Mouse (Mus musculus) megakaryocyte-erythroid progenitor cell, adult 5-6 weeks (primary cell): Measurements from ENCODE around the gene Atp6v1g2. TPM values are rescaled to one million over a fixed set of nuclear protein-coding genes. Genes with fewer than 3 reads are reported as not detected.
A peak's percentile ranks its signal among the peaks of the same experiment; 100 is the strongest.

ENCODE experiments used
- ATAC-seq: replicated peaks from 2 replicates; pipeline ENCODE4 v1.8.0; 2016; ENCODE audit warnings: mild to moderate bottlenecking, inconsistent platforms; ENCODE audit not compliant: severe bottlenecking, poor library complexity, low FRiP score, low TSS enrichment
- total RNA-seq, 2 experiments: library from RNA; stranded (forward) in 1 of 2; stranded (reverse) in 1 of 2; fragments of 200-1000, 215-1000 nt in 1 of 2; fragments of >200 nt in 1 of 2; fragmentation: Nextera tagmentation in 1 of 2; gene quantifications; 2 replicates each; pipeline ENCODE4 v1.2.3; 2014 to 2017

Gene Atp6v1g2
- total RNA-seq, 2 experiments from 2014 or later, result 0.99 to 4.5 TPM

GRCm38 (mm10) chr17:35272249-35272648 is 38.8 kb downstream of the Atp6v1g2 start:
- no peak for ATAC-seq

- peak; percentile 65 for ATAC-seq
Measured at GRCm38 (mm10) chr17:35274770-35275169, 41.3 kb downstream of the Atp6v1g2 start.

GRCm38 (mm10) chr17:35276304-35276864 is 42.9 kb downstream of the Atp6v1g2 start:
- ATAC-seq, result no peak

GRCm38 (mm10) chr17:35278049-35278448 is 44.6 kb downstream of the Atp6v1g2 start:
- no peak for ATAC-seq

GRCm38 (mm10) chr17:35278957-35279688 is 45.7 kb downstream of the Atp6v1g2 start:
- no peak for ATAC-seq

- ATAC-seq, result no peak
Measured at GRCm38 (mm10) chr17:35280276-35280675, 46.8 kb downstream of the Atp6v1g2 start.

DNA sequence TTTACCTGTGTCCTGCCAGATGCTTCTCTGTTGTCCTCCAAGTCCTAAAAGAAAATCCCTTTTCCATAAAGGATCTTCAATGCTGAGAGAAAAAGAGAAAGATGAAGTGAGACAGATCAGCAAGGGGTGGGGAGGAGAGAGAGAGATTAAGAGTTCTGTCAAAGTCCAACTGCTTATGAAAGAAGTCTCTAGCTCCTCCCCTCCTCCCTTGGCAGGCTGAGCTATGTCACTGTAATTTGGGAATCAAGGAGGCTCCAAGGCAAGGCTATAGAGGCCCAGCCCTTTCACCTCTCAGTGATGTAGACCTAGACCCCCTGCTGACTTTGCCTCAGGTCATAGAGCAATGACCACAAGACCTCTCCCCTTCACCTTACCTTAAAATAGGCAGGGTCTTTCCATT is 52.0 kb downstream of the Atp6v1g2 start:
- no peak for ATAC-seq

Other genes starting within 250 kb of the Atp6v1g2 start
Only the 30 nearest of the 35 such genes appear.
- 10.0 and 10.6 TPM in 2 replicates for gene Msh5, start 186.9 kb upstream of the Atp6v1g2 start, total RNA-seq (2014; fragmentation: Nextera tagmentation)
- 2.4 and 3.1 TPM in 2 replicates for gene Msh5, start 186.9 kb upstream of the Atp6v1g2 start, total RNA-seq (2017)
- gene Clic1, start 183.7 kb upstream of the Atp6v1g2 start, total RNA-seq (2014; fragmentation: Nextera tagmentation), result 126 and 137 TPM in 2 replicates
- 137 and 183 TPM in 2 replicates for gene Clic1, start 183.7 kb upstream of the Atp6v1g2 start, total RNA-seq (2017)
- 2.7 and 7.6 TPM in 2 replicates for gene Ddah2, start 174.6 kb upstream of the Atp6v1g2 start, total RNA-seq (2014; fragmentation: Nextera tagmentation)
- 4.6 and 21.4 TPM in 2 replicates for gene Ddah2, start 174.6 kb upstream of the Atp6v1g2 start, total RNA-seq (2017)
- not detected in 2 replicates for gene Ly6g6c, start 168.3 kb upstream of the Atp6v1g2 start, total RNA-seq (2014; fragmentation: Nextera tagmentation)
- gene Ly6g6c, start 168.3 kb upstream of the Atp6v1g2 start, total RNA-seq (2017), result not detected in 2 replicates
- 0.32 TPM in 1 of 2 replicates, not detected in the other for gene Mpig6b, start 167.5 kb upstream of the Atp6v1g2 start, total RNA-seq (2014; fragmentation: Nextera tagmentation)
- not detected in 2 replicates for gene Mpig6b, start 167.5 kb upstream of the Atp6v1g2 start, total RNA-seq (2017)
- not detected in 2 replicates for gene Ly6g6e, start 156.8 kb upstream of the Atp6v1g2 start, total RNA-seq (2014; fragmentation: Nextera tagmentation)
- not detected in 2 replicates for gene Ly6g6e, start 156.8 kb upstream of the Atp6v1g2 start, total RNA-seq (2017)
- not detected in 2 replicates for gene Ly6g6d, start 155.6 kb upstream of the Atp6v1g2 start, total RNA-seq (2014; fragmentation: Nextera tagmentation)
- gene Ly6g6d, start 155.6 kb upstream of the Atp6v1g2 start, total RNA-seq (2017), result not detected in 2 replicates
- not detected in 2 replicates for gene Ly6g6f, start 148.1 kb upstream of the Atp6v1g2 start, total RNA-seq (2014; fragmentation: Nextera tagmentation)
- not detected in 2 replicates for gene Ly6g6f, start 148.1 kb upstream of the Atp6v1g2 start, total RNA-seq (2017)
- 62.9 and 76.7 TPM in 2 replicates for gene Abhd16a, start 144.4 kb upstream of the Atp6v1g2 start, total RNA-seq (2014; fragmentation: Nextera tagmentation)
- 38.5 and 46.7 TPM in 2 replicates for gene Abhd16a, start 144.4 kb upstream of the Atp6v1g2 start, total RNA-seq (2017)
- gene Ly6g5c, start 125.4 kb upstream of the Atp6v1g2 start, total RNA-seq (2014; fragmentation: Nextera tagmentation), result not detected in 2 replicates
- gene Ly6g5c, start 125.4 kb upstream of the Atp6v1g2 start, total RNA-seq (2017), result not detected in 2 replicates
- gene Ly6g5b, start 118.2 kb upstream of the Atp6v1g2 start, total RNA-seq (2014; fragmentation: Nextera tagmentation), result 0.42 and 1.1 TPM in 2 replicates
- 0.99 TPM in 1 of 2 replicates, not detected in the other for gene Ly6g5b, start 118.2 kb upstream of the Atp6v1g2 start, total RNA-seq (2017)
- 30.4 and 31.5 TPM in 2 replicates for gene Gpank1, start 112.2 kb upstream of the Atp6v1g2 start, total RNA-seq (2014; fragmentation: Nextera tagmentation)
- 36.2 and 37.7 TPM in 2 replicates for gene Gpank1, start 112.2 kb upstream of the Atp6v1g2 start, total RNA-seq (2017)
- 340 and 451 TPM in 2 replicates for gene Csnk2b, start 111.6 kb upstream of the Atp6v1g2 start, total RNA-seq (2014; fragmentation: Nextera tagmentation)
- gene Csnk2b, start 111.6 kb upstream of the Atp6v1g2 start, total RNA-seq (2017), result 319 and 482 TPM in 2 replicates
- gene D17H6S53E, start 107.3 kb upstream of the Atp6v1g2 start, total RNA-seq (2014; fragmentation: Nextera tagmentation), result 0.70 and 6.3 TPM in 2 replicates
- gene D17H6S53E, start 107.3 kb upstream of the Atp6v1g2 start, total RNA-seq (2017), result 4.4 and 9.0 TPM in 2 replicates
- gene Apom, start 101.6 kb upstream of the Atp6v1g2 start, total RNA-seq (2014; fragmentation: Nextera tagmentation), result not detected in 2 replicates
- not detected in 2 replicates for gene Apom, start 101.6 kb upstream of the Atp6v1g2 start, total RNA-seq (2017)
- 158 TPM in 2 replicates for gene Bag6, start 98.5 kb upstream of the Atp6v1g2 start, total RNA-seq (2014; fragmentation: Nextera tagmentation)
- 63.3 and 105 TPM in 2 replicates for gene Bag6, start 98.5 kb upstream of the Atp6v1g2 start, total RNA-seq (2017)
- gene Prrc2a, start 68.8 kb upstream of the Atp6v1g2 start, total RNA-seq (2014; fragmentation: Nextera tagmentation), result 392 and 430 TPM in 2 replicates
- 44.9 and 47.1 TPM in 2 replicates for gene Prrc2a, start 68.8 kb upstream of the Atp6v1g2 start, total RNA-seq (2017)
- gene Aif1, start 57.6 kb upstream of the Atp6v1g2 start, total RNA-seq (2014; fragmentation: Nextera tagmentation), result not detected in 2 replicates
- 7.4 TPM in 1 of 2 replicates, not detected in the other for gene Aif1, start 57.6 kb upstream of the Atp6v1g2 start, total RNA-seq (2017)
- gene Lst1, start 45.2 kb upstream of the Atp6v1g2 start, total RNA-seq (2014; fragmentation: Nextera tagmentation), result not detected in 2 replicates
- gene Lst1, start 45.2 kb upstream of the Atp6v1g2 start, total RNA-seq (2017), result 15.8 TPM in 1 of 2 replicates, not detected in the other
- gene Ltb, start 39.2 kb upstream of the Atp6v1g2 start, total RNA-seq (2014; fragmentation: Nextera tagmentation), result 5.5 and 12.6 TPM in 2 replicates
- 1.3 TPM in 1 of 2 replicates, not detected in the other for gene Ltb, start 39.2 kb upstream of the Atp6v1g2 start, total RNA-seq (2017)
- 1.8 TPM in 1 of 2 replicates, not detected in the other for gene Tnf, start 31.7 kb upstream of the Atp6v1g2 start, total RNA-seq (2014; fragmentation: Nextera tagmentation)
- 0.88 and 7.7 TPM in 2 replicates for gene Tnf, start 31.7 kb upstream of the Atp6v1g2 start, total RNA-seq (2017)
- 0.45 TPM in 1 of 2 replicates, not detected in the other for gene Lta, start 28.3 kb upstream of the Atp6v1g2 start, total RNA-seq (2014; fragmentation: Nextera tagmentation)
- gene Lta, start 28.3 kb upstream of the Atp6v1g2 start, total RNA-seq (2017), result not detected in 2 replicates
- not detected in 2 replicates for gene Gm16181, start 12.8 kb upstream of the Atp6v1g2 start, total RNA-seq (2014; fragmentation: Nextera tagmentation)
- not detected in 2 replicates for gene Gm16181, start 12.8 kb upstream of the Atp6v1g2 start, total RNA-seq (2017)
- gene Nfkbil1, start 2.1 kb downstream of the Atp6v1g2 start, total RNA-seq (2014; fragmentation: Nextera tagmentation), result 8.8 and 10.1 TPM in 2 replicates
- gene Nfkbil1, start 2.1 kb downstream of the Atp6v1g2 start, total RNA-seq (2017), result 3.5 and 10.1 TPM in 2 replicates
- 488 and 550 TPM in 2 replicates for gene Ddx39b, start 8.1 kb downstream of the Atp6v1g2 start, total RNA-seq (2014; fragmentation: Nextera tagmentation)
- 211 and 221 TPM in 2 replicates for gene Ddx39b, start 8.1 kb downstream of the Atp6v1g2 start, total RNA-seq (2017)
- gene H2-D1, start 29.1 kb downstream of the Atp6v1g2 start, total RNA-seq (2014; fragmentation: Nextera tagmentation), result 237 and 344 TPM in 2 replicates
- gene H2-D1, start 29.1 kb downstream of the Atp6v1g2 start, total RNA-seq (2017), result 289 and 334 TPM in 2 replicates
- gene H2-Q1, start 86.7 kb downstream of the Atp6v1g2 start, total RNA-seq (2014; fragmentation: Nextera tagmentation), result not detected in 2 replicates
- gene H2-Q1, start 86.7 kb downstream of the Atp6v1g2 start, total RNA-seq (2017), result not detected in 2 replicates
- not detected in 2 replicates for gene H2-Q2, start 108.6 kb downstream of the Atp6v1g2 start, total RNA-seq (2014; fragmentation: Nextera tagmentation)
- gene H2-Q2, start 108.6 kb downstream of the Atp6v1g2 start, total RNA-seq (2017), result not detected in 2 replicates
- gene H2-Q4, start 146.0 kb downstream of the Atp6v1g2 start, total RNA-seq (2014; fragmentation: Nextera tagmentation), result 25.7 and 26.1 TPM in 2 replicates
- 19.4 and 44.3 TPM in 2 replicates for gene H2-Q4, start 146.0 kb downstream of the Atp6v1g2 start, total RNA-seq (2017)
- gene H2-Q6, start 191.2 kb downstream of the Atp6v1g2 start, total RNA-seq (2014; fragmentation: Nextera tagmentation), result 76.1 and 91.9 TPM in 2 replicates
- gene H2-Q6, start 191.2 kb downstream of the Atp6v1g2 start, total RNA-seq (2017), result 52.5 and 77.9 TPM in 2 replicates